Mouse (Mus musculus): ENCODE results near the gene Ffar3. TPM values are rescaled to one million over a fixed set of nuclear protein-coding genes. Genes with fewer than 3 reads are reported as not detected.
"Not testable (repeated sequence)": the region's sequence is repeated elsewhere in the genome, so short reads cannot be mapped to it uniquely, and the experiment has no call there.

Ffar3 gene
- polyA plus RNA-seq, 1 experiment from 2014 or later, result not detected

GRCm38 (mm10) chr7:30844676-30845297, 11.2 kb downstream of the Ffar3 start:
- H3K4me2 ChIP-seq, result no peak overlapping the region
- H3K4me3 ChIP-seq, result no peak overlapping the region
- H3K9me3 ChIP-seq, result no peaks in the 10 kb centered on the region
- no peak for ATAC-seq (ENCODE audit: insufficient number of reproducible peaks, insufficient read depth, low FRiP score, low TSS enrichment, low read depth)
- H3K36me3 ChIP-seq, result no peaks in the 10 kb centered on the region
- H3K4me1 ChIP-seq, result peaks cover 14% of the 10 kb centered on the region
- 0 out of 2 replicates have a peak overlapping the region, but pooled peaks have one; percentile 7 for H3K27ac ChIP-seq
- 42% methylated on average over 7 of the region's 7 CpGs for WGBS
- H3K27me3 ChIP-seq, result no peaks in the 10 kb centered on the region
- H3K9ac ChIP-seq, result no peak overlapping the region

DNA sequence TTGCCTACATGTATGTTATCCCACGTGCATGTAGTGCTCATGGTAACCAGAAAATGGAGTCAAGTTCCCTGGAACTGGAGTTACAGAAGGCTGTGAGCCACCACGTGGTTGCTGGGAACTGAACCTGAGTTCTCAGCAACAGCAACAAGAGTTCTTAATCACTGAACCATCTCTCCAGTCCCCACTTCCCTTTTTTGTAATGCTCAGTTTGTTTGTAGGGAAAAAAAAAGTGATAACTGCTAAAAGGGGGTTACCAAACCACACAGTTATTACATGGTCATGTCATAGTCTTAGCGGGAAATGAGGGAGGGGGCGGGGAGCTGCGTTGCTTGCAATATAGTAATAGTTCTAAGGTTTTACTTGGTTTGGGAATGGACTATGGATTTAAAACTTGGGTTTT, 13.9 kb downstream of the Ffar3 start:
- H3K4me3 ChIP-seq, result no peak overlapping the region
- 78% methylated on average over 5 of the region's 5 CpGs for WGBS
- H3K9ac ChIP-seq, result no peak overlapping the region
- peaks cover 14% of the 10 kb centered on the region for H3K4me1 ChIP-seq
- H3K4me2 ChIP-seq, result no peak overlapping the region
- no peak for ATAC-seq (ENCODE audit: insufficient number of reproducible peaks, insufficient read depth, low FRiP score, low TSS enrichment, low read depth)
- H3K36me3 ChIP-seq, result no peaks in the 10 kb centered on the region
- H3K9me3 ChIP-seq, result no peaks in the 10 kb centered on the region
- no peaks in the 10 kb centered on the region for H3K27me3 ChIP-seq
- H3K27ac ChIP-seq, result no peak overlapping the region

DNA sequence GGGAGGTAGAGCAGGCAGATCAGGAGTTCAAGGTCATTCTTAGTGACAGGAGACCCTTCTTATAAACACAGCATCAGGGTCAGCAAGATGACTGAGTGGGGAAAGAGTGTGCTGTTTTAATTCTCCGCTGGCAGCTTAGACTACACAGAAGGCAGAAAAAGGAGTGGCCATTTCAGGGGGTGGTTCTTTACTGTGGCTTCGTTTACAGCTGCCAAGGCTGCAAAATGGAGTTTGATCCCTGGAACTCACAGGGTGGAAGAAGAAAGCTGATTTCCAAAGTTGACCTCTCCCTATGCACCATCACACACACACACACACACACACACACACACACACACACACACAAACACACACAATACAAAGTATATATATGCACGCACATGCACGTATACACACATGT, 14.6 kb downstream of the Ffar3 start:
- WGBS, result 78% methylated on average over 4 of the region's 4 CpGs
- Histone ChIP-seq H3K9me3 (no peaks in the 10 kb centered on the region), H3K27ac (no peak overlapping the region), H3K4me3 (no peak overlapping the region), H3K36me3 (no peaks in the 10 kb centered on the region), H3K4me2 (no peak overlapping the region), H3K27me3 (no peaks in the 10 kb centered on the region), H3K4me1 (peaks cover 14% of the 10 kb centered on the region), H3K9ac (no peak overlapping the region)
- no peak for ATAC-seq (ENCODE audit: insufficient number of reproducible peaks, insufficient read depth, low FRiP score, low TSS enrichment, low read depth)

DNA sequence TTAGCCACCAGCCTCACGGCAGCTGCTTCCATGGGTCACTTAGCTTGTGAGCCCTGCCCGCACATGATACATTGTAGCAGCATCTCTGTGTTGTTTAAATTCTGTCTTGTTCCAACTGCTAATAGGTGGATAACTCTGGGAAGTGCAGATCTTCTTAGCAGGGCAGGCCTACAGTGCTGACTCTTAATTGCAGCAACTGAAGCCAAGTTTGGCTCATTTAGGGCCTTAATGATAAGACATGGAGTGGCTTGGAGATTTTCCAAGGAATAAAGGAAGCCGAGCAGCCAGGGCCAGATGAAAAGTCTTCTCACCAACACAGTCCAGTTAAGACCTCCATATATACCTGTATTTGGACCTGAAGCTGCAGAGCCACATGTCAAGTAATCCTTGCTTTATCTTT, 15.7 kb downstream of the Ffar3 start:
- Histone ChIP-seq H3K4me2 (no peak overlapping the region), H3K4me3 (no peak overlapping the region), H3K9me3 (peaks cover 3% of the 10 kb centered on the region; the same call in 1 of the 2 replicates), H3K9ac (no peak overlapping the region), H3K4me1 (peaks cover 14% of the 10 kb centered on the region), H3K27me3 (no peaks in the 10 kb centered on the region), H3K36me3 (no peaks in the 10 kb centered on the region), H3K27ac (no peak overlapping the region)
- ATAC-seq (ENCODE audit: insufficient number of reproducible peaks, insufficient read depth, low FRiP score, low TSS enrichment, low read depth), result no peak
- WGBS, result 86% methylated on average over 3 of the region's 3 CpGs

DNA sequence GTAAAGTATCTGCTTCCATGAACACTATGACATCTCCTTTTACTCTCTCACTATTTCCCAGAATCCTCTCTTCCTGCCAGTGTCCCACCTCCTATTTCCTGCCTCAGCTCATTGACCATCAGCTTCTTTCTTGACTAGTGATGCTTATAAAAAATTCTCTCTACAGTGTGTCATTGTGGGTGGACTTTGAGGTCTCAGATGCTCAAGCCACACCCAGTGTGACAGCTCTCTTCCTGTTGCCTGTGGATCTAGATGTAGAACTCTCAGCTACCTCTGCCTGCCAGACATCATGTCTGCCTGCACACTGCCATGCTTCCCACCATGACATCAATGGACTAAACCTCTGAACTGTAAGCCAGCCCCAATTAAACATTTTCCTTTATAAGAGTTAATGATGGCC, 18.7 kb downstream of the Ffar3 start:
- no peak overlapping the region for H3K9ac ChIP-seq
- H3K36me3 ChIP-seq, result no peaks in the 10 kb centered on the region
- H3K27ac ChIP-seq, result no peak overlapping the region
- no peak for ATAC-seq (ENCODE audit: insufficient number of reproducible peaks, insufficient read depth, low FRiP score, low TSS enrichment, low read depth)
- H3K4me2 ChIP-seq, result no peak overlapping the region
- H3K9me3 ChIP-seq, result peaks cover 3% of the 10 kb centered on the region; the same call in 1 of the 2 replicates
- no peaks in the 10 kb centered on the region for H3K27me3 ChIP-seq
- no peak overlapping the region for H3K4me3 ChIP-seq
- H3K4me1 ChIP-seq, result no peaks in the 10 kb centered on the region; the same call in 1 of the 2 replicates

DNA sequence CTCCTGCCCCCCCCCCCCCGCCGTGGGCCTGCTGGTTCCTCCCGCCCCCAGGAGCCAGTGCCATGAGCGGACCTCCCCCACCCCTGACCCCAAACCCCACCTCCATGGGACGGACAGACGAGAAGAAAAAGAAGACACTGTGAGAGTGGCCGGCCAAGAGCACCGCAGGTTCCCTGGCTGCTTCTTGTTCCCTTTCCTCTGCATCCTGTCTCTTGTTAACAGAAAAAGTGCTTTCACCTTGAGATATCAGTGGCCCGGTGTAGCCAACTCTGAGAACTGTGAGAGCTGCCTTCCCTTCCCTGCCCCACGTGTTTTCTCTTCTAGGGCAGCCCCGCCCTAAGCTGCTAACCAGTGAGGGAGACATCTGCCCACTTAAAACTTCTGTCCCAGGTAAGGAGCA, 23.3 kb downstream of the Ffar3 start:
- not testable (repeated sequence) for H3K27ac ChIP-seq; H3K4me3 ChIP-seq; ATAC-seq (ENCODE audit: insufficient number of reproducible peaks, insufficient read depth, low FRiP score, low TSS enrichment, low read depth); H3K4me1 ChIP-seq; H3K27me3 ChIP-seq; H3K36me3 ChIP-seq; H3K9ac ChIP-seq; H3K9me3 ChIP-seq; H3K4me2 ChIP-seq
- 52% methylated on average over 8 of the region's 11 CpGs for WGBS

DNA sequence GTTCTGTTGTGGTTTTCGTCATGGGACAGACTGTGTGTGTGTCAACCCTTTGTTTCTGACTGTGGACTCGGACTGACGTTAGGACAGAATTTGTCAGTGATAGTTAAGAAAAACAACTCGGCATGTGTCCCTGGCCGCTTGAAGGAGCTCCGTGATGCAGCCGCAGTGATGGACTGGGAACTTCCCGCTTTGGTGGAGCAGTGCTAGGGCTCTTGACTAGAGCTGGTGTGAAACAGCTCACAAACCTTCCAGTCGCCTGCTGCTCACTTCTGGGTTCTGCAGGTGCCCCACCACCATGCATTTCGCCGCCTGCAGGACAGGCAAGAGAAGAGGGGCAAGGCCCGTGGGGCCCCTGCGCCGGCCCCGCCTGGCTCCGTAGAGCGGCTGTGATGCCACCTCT, 23.7 kb downstream of the Ffar3 start:
- no peaks in the 10 kb centered on the region for H3K27me3 ChIP-seq
- H3K9ac ChIP-seq, result no peak overlapping the region
- ATAC-seq (ENCODE audit: insufficient number of reproducible peaks, insufficient read depth, low FRiP score, low TSS enrichment, low read depth), result no peak
- no peaks in the 10 kb centered on the region for H3K4me1 ChIP-seq
- H3K27ac ChIP-seq, result no peak overlapping the region
- WGBS, result 77% methylated on average over 13 of the region's 17 CpGs
- H3K4me3 ChIP-seq, result no peak overlapping the region
- H3K4me2 ChIP-seq, result no peak overlapping the region
- peaks cover 3% of the 10 kb centered on the region; the same call in 1 of the 2 replicates for H3K9me3 ChIP-seq
- no peaks in the 10 kb centered on the region for H3K36me3 ChIP-seq

GRCm38 (mm10) chr7:30829428-30829827, 26.6 kb downstream of the Ffar3 start:
- no peaks in the 10 kb centered on the region for H3K36me3 ChIP-seq
- no peak for ATAC-seq (ENCODE audit: insufficient number of reproducible peaks, insufficient read depth, low FRiP score, low TSS enrichment, low read depth)
- no peak overlapping the region for H3K27ac ChIP-seq
- no peaks in the 10 kb centered on the region for H3K27me3 ChIP-seq
- WGBS, result 66% methylated on average over 3 of the region's 3 CpGs
- no peaks in the 10 kb centered on the region for H3K9me3 ChIP-seq
- H3K4me1 ChIP-seq, result no peaks in the 10 kb centered on the region
- no peak overlapping the region for H3K9ac ChIP-seq
- no peak overlapping the region for H3K4me3 ChIP-seq
- no peak overlapping the region for H3K4me2 ChIP-seq

GRCm38 (mm10) chr7:30828871-30829270, 27.1 kb downstream of the Ffar3 start:
- not testable (repeated sequence) for H3K4me3 ChIP-seq; H3K4me1 ChIP-seq; ATAC-seq (ENCODE audit: insufficient number of reproducible peaks, insufficient read depth, low FRiP score, low TSS enrichment, low read depth); H3K36me3 ChIP-seq; H3K4me2 ChIP-seq; H3K27ac ChIP-seq; H3K27me3 ChIP-seq; H3K9me3 ChIP-seq; H3K9ac ChIP-seq

- no peak for ATAC-seq (ENCODE audit: insufficient number of reproducible peaks, insufficient read depth, low FRiP score, low TSS enrichment, low read depth)
- Histone ChIP-seq H3K4me3 (no peak overlapping the region), H3K9me3 (no peaks in the 10 kb centered on the region), H3K4me1 (no peaks in the 10 kb centered on the region), H3K9ac (no peak overlapping the region), H3K27me3 (no peaks in the 10 kb centered on the region), H3K36me3 (no peaks in the 10 kb centered on the region), H3K4me2 (no peak overlapping the region), H3K27ac (no peak overlapping the region)
- 89% methylated on average over 10 of the region's 10 CpGs for WGBS
These were observed 29.3 kb downstream of the Ffar3 start for GRCm38 (mm10) chr7:30826660-30827059.

GRCm38 (mm10) chr7:30824306-30824705, 31.7 kb downstream of the Ffar3 start:
- no peaks in the 10 kb centered on the region for H3K36me3 ChIP-seq
- no peak for ATAC-seq (ENCODE audit: insufficient number of reproducible peaks, insufficient read depth, low FRiP score, low TSS enrichment, low read depth)
- no peak overlapping the region for H3K27ac ChIP-seq
- no peaks in the 10 kb centered on the region for H3K27me3 ChIP-seq
- H3K4me3 ChIP-seq, result no peak overlapping the region
- H3K9ac ChIP-seq, result no peak overlapping the region
- no peaks in the 10 kb centered on the region for H3K4me1 ChIP-seq
- H3K4me2 ChIP-seq, result no peak overlapping the region
- WGBS, result 88% methylated on average over 3 of the region's 3 CpGs
- H3K9me3 ChIP-seq, result no peaks in the 10 kb centered on the region

DNA sequence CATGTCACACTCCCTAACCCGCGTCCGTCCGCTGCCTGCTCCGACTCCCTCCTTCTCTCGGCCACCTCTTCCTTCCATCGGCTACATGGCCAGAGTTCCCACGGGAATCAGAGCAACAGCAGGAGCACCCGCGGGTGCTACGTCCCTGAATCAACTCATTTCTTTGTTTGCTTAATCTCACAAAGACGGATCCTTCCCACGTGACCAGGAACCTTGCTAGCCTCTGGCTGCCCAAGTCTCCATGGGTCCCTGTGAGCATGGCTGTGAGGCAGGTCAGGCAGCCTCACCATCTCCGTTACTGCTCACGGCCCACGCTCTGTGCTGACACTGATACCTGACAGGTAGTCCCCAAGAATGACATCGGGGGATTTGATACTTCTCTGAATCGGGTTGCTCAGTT, 32.3 kb downstream of the Ffar3 start, which contains the start of gene Ffar2:
TSS of gene Ffar2 (minus strand) at position 101 of the 400 bp plus-strand sequence.
- H3K9ac ChIP-seq, result no peak within 1 kb of the TSS
- H3K27ac ChIP-seq, result no peak within 1 kb of the TSS
- H3K4me3 ChIP-seq, result no peak within 1 kb of the TSS
- H3K4me1 ChIP-seq, result no peaks in the 10 kb centered on the region
- WGBS, result 86% methylated on average over 18 of the region's 18 CpGs
- H3K27me3 ChIP-seq, result no peaks in the 10 kb centered on the region
- no peak within 1 kb of the TSS for H3K4me2 ChIP-seq
- no peaks in the 10 kb centered on the region for H3K9me3 ChIP-seq
- ATAC-seq (ENCODE audit: insufficient number of reproducible peaks, insufficient read depth, low FRiP score, low TSS enrichment, low read depth), result no peak
- H3K36me3 ChIP-seq, result no peaks in the 10 kb centered on the region

All from embryonic facial prominence, embryonic 13.5 days (tissue).